In genomic region chr13:39001434-39001833, GRCm38 (mm10) we compare ENCODE assay signal across 16 mouse cellular contexts.
"Had no signal": no experiment of that assay in that cellular context is flagged by ENCODE, and none has a peak within 500 bp of the region (broad histone marks: within the 10 kb centered on the region; RNA-seq: fewer than 3 reads in every experiment).

No protein-coding gene starts in this region.

- ATAC-seq: liver, embryonic 12.5 days had no signal

- H3K9ac ChIP-seq: limb, embryonic 15.5 days; liver, embryonic 12.5 days; lung, embryonic 14.5 days; neural tube, embryonic 12.5 days had no signal

- H3K4me2 ChIP-seq: limb, embryonic 15.5 days; liver, embryonic 12.5 days; lung, embryonic 14.5 days; neural tube, embryonic 12.5 days had no signal

- H3K4me3 ChIP-seq: left cerebral cortex, adult 2 months; limb, embryonic 15.5 days; liver, embryonic 12.5 days; midbrain, embryonic 10.5 days; neural tube, embryonic 12.5 days had no signal

- H3K36me3 ChIP-seq: limb, embryonic 15.5 days; liver, embryonic 12.5 days; midbrain, embryonic 10.5 days; neural tube, embryonic 12.5 days had no signal

- H3K4me1 ChIP-seq: limb, embryonic 15.5 days; liver, embryonic 12.5 days; midbrain, embryonic 10.5 days; neural tube, embryonic 12.5 days had no signal

- DNase-seq: kidney, adult 9 months; kidney, postnatal 4 days; lung, embryonic 14.5 days; lung, postnatal 10 days; lung, postnatal 4 days; midbrain, embryonic 14.5 days; retina, postnatal 1 day; right cerebral cortex, postnatal 4 days; spleen, adult 18-20 months; thymus, postnatal 36 days had no signal

- H3K9me3 ChIP-seq: limb, embryonic 15.5 days; liver, embryonic 12.5 days; midbrain, embryonic 10.5 days; neural tube, embryonic 12.5 days had no signal

- H3K27me3 ChIP-seq: limb, embryonic 15.5 days; liver, embryonic 12.5 days; neural tube, embryonic 12.5 days had no signal

- H3K27ac ChIP-seq: kidney, postnatal 0 days; left cerebral cortex, adult 2 months; limb, embryonic 15.5 days; liver, embryonic 12.5 days; midbrain, embryonic 10.5 days; neural tube, embryonic 12.5 days had no signal
